Mouse (Mus musculus) liver, adult 2 months (tissue): ENCODE data around the gene Flt1. TPM values are rescaled to one million over a fixed set of nuclear protein-coding genes. Genes with fewer than 3 reads are reported as not detected.

Experiments used
- DNase-seq: peaks from one replicate; pipeline ENCODE4 v3.0.0-alpha.2; 2011; ENCODE audit warnings: low read depth, low spot score; ENCODE audit errors: extremely low read depth
- H3K27ac ChIP-seq: fragments of 200-500 bp; replicated peaks from 2 replicates; pipeline ENCODE4 v1.5.1; 2012; ENCODE audit warnings: low read depth, mild to moderate bottlenecking, control low read depth, inconsistent platforms, low read length; ENCODE audit not compliant: insufficient read depth
- H3K27me3 ChIP-seq: fragments of 200-500 bp; 2 replicates; pipeline ENCODE4 v1.6.1; 2012; ENCODE audit warnings: mild to moderate bottlenecking, moderate library complexity, low read length, inconsistent platforms; ENCODE audit not compliant: control insufficient read depth, insufficient read depth
- H3K36me3 ChIP-seq: fragments of 200-500 bp; 2 replicates; pipeline ENCODE4 v1.6.1; 2012; ENCODE audit warnings: low read length, inconsistent platforms; ENCODE audit not compliant: control insufficient read depth, insufficient read depth
- H3K4me1 ChIP-seq: fragments of 200-500 bp; 2 replicates; pipeline ENCODE4 v1.6.1; 2011; ENCODE audit warnings: low read length; ENCODE audit not compliant: control insufficient read depth, insufficient read depth
- H3K4me3 ChIP-seq: fragments of 200-500 bp; 2 replicates; pipeline ENCODE4 v1.5.1; 2011; ENCODE audit warnings: low read depth, mild to moderate bottlenecking, control low read depth, low read length, moderate library complexity; ENCODE audit not compliant: insufficient read depth
- H3K79me2 ChIP-seq: fragments of 200-500 bp; 2 replicates; pipeline ENCODE4 v1.6.1; 2012; ENCODE audit warnings: inconsistent platforms, mild to moderate bottlenecking, low read length, moderate library complexity; ENCODE audit not compliant: control insufficient read depth, insufficient read depth
- H3K9ac ChIP-seq: fragments of 200-500 bp; 2 replicates; pipeline ENCODE4 v1.6.1; 2012; ENCODE audit warnings: low read depth, mild to moderate bottlenecking, control low read depth, inconsistent platforms, low read length
- CTCF ChIP-seq: fragments of 200-500 bp; IDR thresholded peaks from 2 replicates; pipeline ENCODE4 v1.5.1; 2011; ENCODE audit warnings: low read depth, low read length, control low read depth
- POLR2A ChIP-seq: fragments of 200-500 bp; IDR thresholded peaks from 2 replicates; pipeline ENCODE4 v1.6.1; 2011; ENCODE audit warnings: low read length, control low read depth; ENCODE audit not compliant: insufficient read depth; ENCODE audit errors: extremely low read depth
- WGBS: fragments of 180-500 bp; shearing (Covaris S2); methylation state at CpG from one replicate; pipeline ENCODE4 v1.1.7; 2018; 5-methylcytosine and 5-hydroxymethylcytosine counted together
- polyA plus RNA-seq: library from polyadenylated mRNA; depleted of rRNA; stranded (reverse); fragments of >200 nt; gene quantifications from 2 replicates; pipeline ENCODE4 v1.2.3, GENCODE M21; 2012
- total RNA-seq: library from RNA; depleted of rRNA; stranded (reverse); fragments of >200 nt; gene quantifications from 2 replicates; pipeline ENCODE4 v1.2.3, GENCODE M21; 2014

Flt1 gene
- total and polyA plus RNA-seq, 2 experiments: 1.3 to 4.8 TPM

DNA sequence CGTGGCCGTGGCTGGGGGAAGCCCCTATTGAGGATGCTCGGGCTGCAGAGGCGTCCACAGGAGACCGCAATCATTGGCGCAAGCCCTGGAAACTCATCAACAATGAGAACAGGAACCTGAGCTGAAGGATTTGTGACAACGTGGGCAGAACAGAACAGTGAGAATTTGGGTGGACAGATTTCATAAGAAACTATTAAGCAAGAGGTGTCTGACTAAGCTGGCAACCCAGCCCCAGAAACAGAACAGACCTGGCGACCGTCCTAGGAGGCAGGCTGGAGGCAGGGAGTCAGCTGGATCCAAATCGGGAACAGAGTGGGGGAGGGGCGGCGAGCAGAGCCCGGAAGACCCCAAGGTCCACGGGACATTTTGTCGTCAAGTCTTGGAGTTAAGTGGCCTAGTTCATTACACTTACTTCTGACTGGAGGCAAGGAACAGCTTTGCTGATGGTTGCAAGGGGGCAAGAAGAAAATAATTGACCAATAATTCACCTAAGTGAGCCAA, 22.3 kb upstream of the Flt1 start:
- DNase-seq: peak; percentile 91
- Histone ChIP-seq H3K27me3 (0 out of 2 replicates have a peak, but pooled peaks cover 3% of the 10 kb centered on the region), H3K9ac (no peak overlapping the region), H3K4me1 (peaks cover 2% of the 10 kb centered on the region; the same call in 1 of the 2 replicates), H3K27ac (no peak overlapping the region), H3K36me3 (no peaks in the 10 kb centered on the region), H3K79me2 (no peaks in the 10 kb centered on the region), H3K4me3 (0 out of 2 replicates have a peak overlapping the region, but pooled peaks have one; percentile 20)
- TF ChIP-seq CTCF (no peak), POLR2A (no peak)
- 1% methylated on average over 15 of the region's 15 CpGs for WGBS

DNA sequence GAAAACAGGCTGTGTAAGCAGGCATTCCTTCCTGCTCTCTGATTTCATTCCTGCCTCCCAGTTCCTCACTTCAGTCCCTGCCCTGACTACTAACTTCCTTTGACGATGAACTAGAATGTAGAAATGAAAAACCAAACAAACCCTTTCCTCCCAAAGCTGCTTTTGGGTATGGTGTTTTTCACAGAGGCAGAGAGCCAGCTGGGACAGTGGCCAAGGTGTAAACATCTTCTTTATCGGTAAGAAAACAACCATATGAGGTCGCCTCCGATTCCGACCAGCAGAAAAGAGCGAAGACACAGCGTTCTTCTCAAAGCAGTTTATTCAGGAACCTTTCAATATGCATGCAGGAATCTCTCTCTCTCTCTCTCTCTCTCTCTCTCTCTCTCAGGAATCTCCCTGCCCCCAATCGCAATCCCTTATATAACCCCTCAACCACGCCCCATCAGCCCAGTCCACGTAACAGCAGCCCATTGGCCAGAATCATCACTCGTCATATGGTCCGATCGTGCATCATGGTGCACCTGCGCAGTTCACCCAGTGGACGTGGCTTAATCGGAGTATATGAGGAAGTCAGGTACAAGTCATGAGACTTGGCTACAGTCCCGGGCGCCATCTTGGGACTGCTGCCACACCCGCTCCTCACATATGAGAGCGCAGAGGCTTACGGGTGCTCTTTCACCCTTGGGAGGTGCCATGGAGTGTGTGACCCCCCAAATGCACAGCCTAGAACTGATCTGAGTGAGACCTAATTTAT, 19.3 kb upstream of the Flt1 start:
- TF ChIP-seq POLR2A: no peak
- no peak for TF ChIP-seq CTCF
- WGBS: 74% methylated on average over 21 of the region's 21 CpGs
- DNase-seq: peak; percentile 68

DNA sequence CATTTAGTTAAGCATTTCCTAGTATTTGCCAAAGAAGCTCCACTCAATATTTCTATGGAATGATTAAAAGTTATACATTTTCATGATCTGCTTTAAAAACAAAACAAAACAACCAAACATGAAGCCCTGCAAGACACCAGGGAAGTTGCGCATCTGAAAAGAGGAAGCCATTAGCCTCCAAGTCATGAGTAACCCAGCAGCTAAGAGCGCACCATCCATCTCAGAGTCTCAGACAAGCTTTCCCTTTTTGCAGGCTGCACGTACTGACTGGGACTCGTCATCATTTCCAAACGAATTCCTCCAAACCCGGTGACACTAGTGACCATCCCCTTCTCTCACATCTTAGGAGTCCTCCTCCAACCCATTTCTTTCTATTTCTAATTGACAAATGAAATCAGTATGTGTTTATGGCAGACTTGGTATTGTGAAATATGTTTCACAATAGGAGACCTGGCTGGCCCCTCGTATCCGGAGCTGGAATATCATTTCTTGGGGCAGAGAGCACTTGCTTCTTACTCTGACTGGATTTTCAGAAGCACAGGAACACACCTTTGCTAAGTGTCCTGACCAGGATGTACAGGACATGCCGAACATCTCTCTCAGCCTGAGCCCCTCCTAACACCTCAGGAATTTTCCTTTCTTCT, 16.8 kb upstream of the Flt1 start:
- whole genome bisulfite sequencing: 72% methylated on average over 9 of the region's 9 CpGs
- TF ChIP-seq CTCF (no peak), POLR2A (no peak)
- Histone ChIP-seq H3K9ac (no peak overlapping the region), H3K4me1 (peaks cover 4% of the 10 kb centered on the region; the same call in 1 of the 2 replicates), H3K79me2 (no peaks in the 10 kb centered on the region), H3K27ac (no peak overlapping the region), H3K4me3 (no peak overlapping the region), H3K27me3 (no peaks in the 10 kb centered on the region), H3K36me3 (no peaks in the 10 kb centered on the region)
- peak; percentile 72 for DNase-seq

More for the DNA sequence above, 19.3 kb upstream of the Flt1 start:
- H3K36me3 ChIP-seq: no peaks in the 10 kb centered on the region
- no peak overlapping the region for H3K9ac ChIP-seq
- no peaks in the 10 kb centered on the region for H3K79me2 ChIP-seq
- H3K4me1 ChIP-seq: peaks cover 4% of the 10 kb centered on the region; the same call in 1 of the 2 replicates
- no peak overlapping the region for H3K27ac ChIP-seq
- no peak overlapping the region for H3K4me3 ChIP-seq
- H3K27me3 ChIP-seq: no peaks in the 10 kb centered on the region

DNA sequence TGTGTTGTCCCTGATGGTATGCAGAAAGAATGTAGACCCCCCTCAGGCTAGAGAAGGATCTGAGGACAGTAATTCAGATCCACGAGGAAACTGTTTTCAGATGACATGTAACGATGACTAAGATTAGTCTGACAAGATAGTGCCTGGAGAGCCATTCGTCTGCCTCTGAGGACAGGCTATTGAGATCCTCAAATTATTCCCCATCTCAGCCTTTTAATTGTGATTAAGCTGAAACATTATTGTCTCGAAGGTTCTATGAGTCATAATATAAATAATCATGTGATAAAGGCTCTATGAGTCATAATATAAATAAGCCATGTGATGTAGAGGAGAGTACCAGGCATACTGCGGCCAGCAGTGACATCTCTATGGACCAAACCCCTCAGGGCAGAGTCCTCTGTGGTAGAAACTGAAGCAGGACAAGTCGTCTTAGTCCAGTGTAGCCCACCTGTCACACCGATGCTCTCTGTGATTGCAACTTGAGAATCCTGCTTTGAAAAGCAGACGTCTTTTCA, 11.0 kb upstream of the Flt1 start:
- Histone ChIP-seq H3K27ac (no peak overlapping the region), H3K4me3 (no peak overlapping the region), H3K4me1 (no peaks in the 10 kb centered on the region), H3K79me2 (no peaks in the 10 kb centered on the region), H3K27me3 (no peaks in the 10 kb centered on the region), H3K9ac (no peak overlapping the region), H3K36me3 (no peaks in the 10 kb centered on the region)
- no peak for DNase-seq
- no peak for TF ChIP-seq POLR2A
- TF ChIP-seq CTCF: no peak
- WGBS: 80% methylated on average over 8 of the region's 8 CpGs

DNA sequence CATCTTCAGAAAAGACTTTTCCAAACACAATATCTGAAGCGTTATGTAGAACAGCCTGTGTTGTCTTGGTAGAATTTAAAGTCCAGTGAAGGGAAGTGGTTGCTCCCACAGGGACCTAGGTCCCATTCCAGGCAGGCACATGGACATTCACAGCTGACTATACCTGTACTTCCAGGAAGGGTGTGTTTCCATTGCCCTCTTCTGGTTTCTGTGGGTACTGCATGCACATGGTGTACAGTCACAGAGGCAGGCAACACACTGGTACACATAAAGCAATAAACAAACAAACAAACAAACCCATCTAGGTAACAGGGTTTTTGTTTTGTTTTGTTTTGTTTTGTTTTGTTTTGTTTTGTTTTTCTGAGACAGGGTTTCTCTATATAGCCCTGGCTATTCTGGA, 7.9 kb upstream of the Flt1 start:
- no peak overlapping the region for H3K4me3 ChIP-seq
- TF ChIP-seq POLR2A: no peak
- TF ChIP-seq CTCF: peak; percentile 40; the same call in 1 of the 2 replicates
- no peak overlapping the region for H3K27ac ChIP-seq
- no peaks in the 10 kb centered on the region for H3K79me2 ChIP-seq
- DNase-seq: no peak
- H3K27me3 ChIP-seq: no peaks in the 10 kb centered on the region
- H3K9ac ChIP-seq: no peak overlapping the region
- H3K4me1 ChIP-seq: peaks cover 3% of the 10 kb centered on the region
- 100% methylated on average over 1 of the region's 1 CpGs for WGBS
- no peaks in the 10 kb centered on the region for H3K36me3 ChIP-seq
